Mouse (Mus musculus) kidney, embryonic 16.5 days (tissue): ENCODE data around the gene Mybbp1a. TPM values are rescaled to one million over a fixed set of nuclear protein-coding genes. Genes with fewer than 3 reads are reported as not detected.

Experiments used
- ATAC-seq: fragments of 200-750 bp; cut with Nextera tagmentation; 2 replicates; pipeline ENCODE4 v1.8.0; 2017; ENCODE audit warnings: moderate TSS enrichment; ENCODE audit not compliant: low FRiP score, low TSS enrichment
- H3K27ac ChIP-seq: fragments of 300-500 bp; sonication (generic); 2 replicates; pipeline ENCODE4 v1.5.1; 2014; ENCODE audit warnings: low read length
- H3K27me3 ChIP-seq: fragments of 300-500 bp; sonication (generic); 2 replicates; pipeline ENCODE4 v1.6.1; 2014; ENCODE audit warnings: low read length, control low read depth, mixed read lengths; ENCODE audit not compliant: insufficient read depth
- H3K36me3 ChIP-seq: fragments of 300-500 bp; sonication (generic); 2 replicates; pipeline ENCODE4 v1.6.1; 2014; ENCODE audit warnings: low read length, control low read depth, mixed read lengths; ENCODE audit not compliant: insufficient read depth
- H3K4me1 ChIP-seq: fragments of 300-500 bp; sonication (generic); 2 replicates; pipeline ENCODE4 v1.6.1; 2014; ENCODE audit warnings: low read length, control low read depth, mixed read lengths; ENCODE audit not compliant: insufficient read depth
- H3K4me2 ChIP-seq: fragments of 300-500 bp; sonication (generic); replicated peaks from 2 replicates; pipeline ENCODE4 v1.6.1; 2014; ENCODE audit warnings: low read depth, low read length
- H3K4me3 ChIP-seq: fragments of 300-500 bp; sonication (generic); 2 replicates; pipeline ENCODE4 v1.5.1; 2014; ENCODE audit warnings: mild to moderate bottlenecking, low read length
- H3K9ac ChIP-seq: fragments of 300-500 bp; sonication (generic); replicated peaks from 2 replicates; pipeline ENCODE4 v1.6.1; 2014; ENCODE audit warnings: low read length
- H3K9me3 ChIP-seq: fragments of 300-500 bp; sonication (generic); 2 replicates; pipeline ENCODE4 v1.6.1; 2016; ENCODE audit warnings: low read length, control low read depth
- WGBS: fragments of 180-500 bp; shearing (Covaris S2); extraction: QIAGEN DNeasy Blood & Tissue Kit; methylation state at CpG from one replicate; pipeline ENCODE4 v1.1.7; 2014; 5-methylcytosine and 5-hydroxymethylcytosine counted together
- polyA plus RNA-seq: library from polyadenylated mRNA; unstranded; fragments of >200 nt; fragmentation: Nextera tagmentation; extraction: Ambion mirVana; gene quantifications from 2 replicates; pipeline ENCODE4 v1.2.1, GENCODE M21; 2015

The Mybbp1a gene
- polyA plus RNA-seq, 1 experiment from 2014 or later = 175 TPM

DNA sequence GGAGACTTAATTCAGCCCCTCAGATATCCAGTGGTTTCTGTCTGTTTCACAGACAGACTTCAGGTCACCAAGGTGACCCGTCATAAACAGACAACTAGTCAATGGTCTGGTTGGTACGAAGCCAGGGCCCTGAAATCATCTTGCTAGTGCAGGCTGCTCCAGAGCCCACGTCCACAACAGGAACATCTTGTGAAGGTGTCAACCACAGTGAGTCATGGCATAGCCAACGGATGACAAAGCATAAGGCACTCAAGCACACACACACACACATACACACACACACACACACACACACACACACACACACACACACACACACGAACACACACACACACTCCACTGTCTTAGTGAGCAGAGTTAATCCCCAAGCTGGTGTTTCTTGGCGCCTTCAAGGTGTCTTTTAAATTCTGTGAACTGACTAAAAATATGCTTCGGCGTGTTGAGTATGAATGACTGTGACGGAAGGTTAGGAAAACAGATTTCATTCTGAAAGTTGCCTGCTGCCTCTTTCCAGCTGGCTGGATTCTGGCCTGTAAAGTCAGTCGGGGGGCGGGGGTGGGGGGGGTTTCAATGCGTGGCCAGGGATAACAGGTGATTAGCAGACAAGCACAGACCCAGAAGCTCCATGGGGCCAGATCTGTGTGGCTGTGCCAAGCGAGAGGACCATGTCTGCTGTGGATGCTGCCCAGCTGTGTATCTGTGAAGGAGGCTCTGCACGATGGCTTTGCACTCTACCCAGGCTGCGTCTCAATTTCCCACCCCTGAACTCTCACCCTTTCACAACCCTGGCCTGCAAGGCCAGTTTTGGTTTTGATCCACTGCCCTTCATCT, 50.2 kb downstream of the Mybbp1a start:
- Histone ChIP-seq H3K4me2 (no peak overlapping the region), H3K9me3 (no peaks in the 10 kb centered on the region), H3K36me3 (no peaks in the 10 kb centered on the region), H3K9ac (no peak overlapping the region), H3K27ac (no peak overlapping the region), H3K4me3 (no peak overlapping the region), H3K27me3 (peaks cover 22% of the 10 kb centered on the region), H3K4me1 (peaks cover 20% of the 10 kb centered on the region)
- 62% methylated on average over 14 of the region's 15 CpGs for WGBS
- ATAC-seq = no peak

- Histone ChIP-seq H3K4me1 (peaks cover 10% of the 10 kb centered on the region), H3K27ac (no peak overlapping the region), H3K36me3 (no peaks in the 10 kb centered on the region), H3K9me3 (no peaks in the 10 kb centered on the region), H3K9ac (no peak overlapping the region), H3K4me3 (no peak overlapping the region), H3K4me2 (no peak overlapping the region), H3K27me3 (peaks cover 3% of the 10 kb centered on the region; the same call in 1 of the 2 replicates)
- no peak for ATAC-seq
- 55% methylated on average over 8 of the region's 8 CpGs for WGBS
Observed at GRCm38 (mm10) chr11:72494046-72494988, 53.2 kb downstream of the Mybbp1a start.

DNA sequence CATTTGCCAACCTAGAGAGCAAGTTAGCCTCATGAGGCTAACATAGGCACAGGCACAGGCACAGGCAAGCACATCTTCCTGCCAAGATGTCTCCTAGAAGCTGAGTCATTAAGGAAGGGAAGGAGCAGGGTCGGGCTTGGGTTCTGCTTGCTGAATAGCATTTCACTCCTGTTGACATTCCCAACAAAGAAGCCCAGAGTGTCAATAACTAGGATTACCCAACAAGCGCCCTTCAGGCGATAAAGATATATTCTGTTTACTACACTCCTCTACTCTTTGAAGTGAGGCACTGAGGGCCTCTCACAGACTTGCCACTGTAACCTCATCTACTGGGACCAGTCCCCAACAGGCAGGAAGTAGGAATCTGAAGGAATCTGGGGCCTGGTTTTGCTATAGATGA, 54.9 kb downstream of the Mybbp1a start:
- 61% methylated on average over 3 of the region's 3 CpGs for WGBS
- Histone ChIP-seq H3K4me3 (no peak overlapping the region), H3K9me3 (no peaks in the 10 kb centered on the region), H3K9ac (no peak overlapping the region), H3K4me2 (no peak overlapping the region), H3K27ac (no peak overlapping the region), H3K4me1 (0 out of 2 replicates have a peak, but pooled peaks cover 5% of the 10 kb centered on the region), H3K27me3 (no peaks in the 10 kb centered on the region), H3K36me3 (no peaks in the 10 kb centered on the region)
- ATAC-seq = no peak

DNA sequence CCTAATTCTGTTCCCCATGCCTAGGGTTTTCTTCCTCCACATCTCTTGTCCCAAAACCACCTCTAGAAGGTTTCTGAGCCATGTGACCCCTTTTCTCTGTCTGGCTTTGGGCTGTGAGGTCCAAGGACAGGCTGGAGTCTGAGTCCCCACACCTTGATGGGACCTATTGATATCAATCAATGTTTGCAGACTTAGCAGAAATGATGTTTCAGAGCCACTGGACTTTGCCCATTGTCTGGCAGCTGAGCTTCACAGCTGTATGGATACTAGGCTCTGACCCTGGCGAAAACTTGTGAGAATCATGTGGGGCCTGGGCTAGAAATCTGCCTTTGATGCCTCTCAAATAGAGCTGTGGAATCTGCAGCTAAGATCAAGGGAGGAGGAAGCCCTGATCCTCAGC, 55.6 kb downstream of the Mybbp1a start:
- no peaks in the 10 kb centered on the region for H3K36me3 ChIP-seq
- no peak for ATAC-seq
- no peak overlapping the region for H3K27ac ChIP-seq

DNA sequence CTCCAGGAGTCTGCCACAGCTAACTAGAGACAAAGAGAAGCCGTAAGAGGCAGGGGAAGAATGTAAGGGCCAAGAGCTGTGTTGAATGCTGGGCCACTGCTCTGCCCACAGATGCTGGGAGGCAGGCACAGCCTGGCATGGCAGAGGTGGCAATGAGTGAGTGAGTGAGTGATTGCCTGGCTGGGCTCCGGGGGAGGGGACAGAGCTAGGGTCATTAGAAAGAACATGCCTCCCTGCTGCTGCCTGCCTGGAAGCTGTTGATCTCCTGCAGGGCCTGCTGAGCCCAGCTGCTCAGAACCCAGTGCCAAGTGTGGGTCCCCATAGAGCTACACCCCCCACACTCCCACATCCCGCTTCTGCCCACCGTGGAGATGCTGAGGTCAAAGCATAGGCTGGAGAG, 56.2 kb downstream of the Mybbp1a start:
- Histone ChIP-seq H3K27ac (no peak overlapping the region), H3K9ac (no peak overlapping the region)

More for the DNA sequence above, 55.6 kb downstream of the Mybbp1a start:
- H3K4me3 ChIP-seq = no peak overlapping the region
- no peaks in the 10 kb centered on the region for H3K9me3 ChIP-seq
- WGBS = 59% methylated on average over 1 of the region's 1 CpGs
- H3K4me1 ChIP-seq = peaks cover 10% of the 10 kb centered on the region; the same call in 1 of the 2 replicates
- H3K9ac ChIP-seq = no peak overlapping the region
- no peaks in the 10 kb centered on the region for H3K27me3 ChIP-seq
- H3K4me2 ChIP-seq = no peak overlapping the region

GRCm38 (mm10) chr11:72500139-72500538, 59.0 kb downstream of the Mybbp1a start:
- no peak for ATAC-seq
- 90% methylated on average over 4 of the region's 4 CpGs for WGBS
- Histone ChIP-seq H3K9me3 (no peaks in the 10 kb centered on the region), H3K4me1 (peaks cover 35% of the 10 kb centered on the region), H3K4me2 (no peak overlapping the region), H3K9ac (no peak overlapping the region), H3K4me3 (no peak overlapping the region), H3K27ac (no peak overlapping the region), H3K27me3 (no peaks in the 10 kb centered on the region), H3K36me3 (no peaks in the 10 kb centered on the region)

More for the DNA sequence above, 56.2 kb downstream of the Mybbp1a start:
- H3K4me3 ChIP-seq = no peak overlapping the region
- H3K36me3 ChIP-seq = no peaks in the 10 kb centered on the region
- H3K4me1 ChIP-seq = peaks cover 15% of the 10 kb centered on the region
- no peaks in the 10 kb centered on the region for H3K9me3 ChIP-seq
- H3K27me3 ChIP-seq = no peaks in the 10 kb centered on the region
- no peak for ATAC-seq
- WGBS = 22% methylated on average over 4 of the region's 4 CpGs
- H3K4me2 ChIP-seq = no peak overlapping the region

Other genes with a start within 250 kb of the Mybbp1a start
- 0.09 and 0.21 TPM in 2 replicates for gene Gm43951, start 234.5 kb upstream of the Mybbp1a start, polyA plus RNA-seq
- 11.7 and 13.1 TPM in 2 replicates for gene 4933427D14Rik, start 233.9 kb upstream of the Mybbp1a start, polyA plus RNA-seq
- gene Txndc17, start 233.8 kb upstream of the Mybbp1a start, polyA plus RNA-seq = 207 and 210 TPM in 2 replicates
- gene Med31, start 225.8 kb upstream of the Mybbp1a start, polyA plus RNA-seq = 45.5 and 46.1 TPM in 2 replicates
- gene Slc13a5, start 174.1 kb upstream of the Mybbp1a start, polyA plus RNA-seq = 0.12 and 0.45 TPM in 2 replicates
- gene Xaf1, start 139.7 kb upstream of the Mybbp1a start, polyA plus RNA-seq = 4.9 and 5.1 TPM in 2 replicates
- not detected in 2 replicates for gene Fbxo39, start 126.9 kb upstream of the Mybbp1a start, polyA plus RNA-seq
- 6.1 and 6.5 TPM in 2 replicates for gene Tekt1, start 78.9 kb upstream of the Mybbp1a start, polyA plus RNA-seq
- gene Smtnl2, start 29.6 kb upstream of the Mybbp1a start, polyA plus RNA-seq = 109 and 124 TPM in 2 replicates
- 1.6 and 2.2 TPM in 2 replicates for gene Ggt6, start 5.8 kb upstream of the Mybbp1a start, polyA plus RNA-seq
- gene Spns2, start 48.5 kb downstream of the Mybbp1a start, polyA plus RNA-seq = 2.5 and 3.3 TPM in 2 replicates
- gene Spns3, start 109.2 kb downstream of the Mybbp1a start, polyA plus RNA-seq = 0.27 and 0.32 TPM in 2 replicates
- 65.8 and 67.1 TPM in 2 replicates for gene Ube2g1, start 165.9 kb downstream of the Mybbp1a start, polyA plus RNA-seq
- 24.6 and 26.7 TPM in 2 replicates for gene Ankfy1, start 248.7 kb downstream of the Mybbp1a start, polyA plus RNA-seq